Mouse (Mus musculus) intestine, embryonic 15.5 days (tissue): ENCODE results near the gene Ccnb1ip1. TPM values are rescaled to one million over a fixed set of nuclear protein-coding genes. Genes with fewer than 3 reads are reported as not detected.
"Not testable (repeated sequence)": the region's sequence is repeated elsewhere in the genome, so short reads cannot be mapped to it uniquely, and the experiment has no call there.

Experiments
- ATAC-seq: fragments of 200-750 bp; cut with Nextera tagmentation; 2 replicates; pipeline ENCODE4 v1.8.0; 2017; ENCODE audit warnings: moderate TSS enrichment, moderate library complexity
- H3K27ac ChIP-seq: fragments of 300-500 bp; sonication (generic); 2 replicates; pipeline ENCODE4 v1.5.1; 2015; ENCODE audit warnings: mild to moderate bottlenecking, inconsistent platforms
- H3K27me3 ChIP-seq: fragments of 300-500 bp; sonication (generic); replicated peaks from 2 replicates; pipeline ENCODE4 v1.6.1; 2015; ENCODE audit warnings: inconsistent platforms
- H3K36me3 ChIP-seq: fragments of 300-500 bp; sonication (generic); 2 replicates; pipeline ENCODE4 v1.6.1; 2015; ENCODE audit warnings: inconsistent platforms
- H3K4me1 ChIP-seq: fragments of 300-500 bp; sonication (generic); replicated peaks from 2 replicates; pipeline ENCODE4 v1.6.1; 2015; ENCODE audit warnings: inconsistent platforms
- H3K4me2 ChIP-seq: fragments of 300-500 bp; sonication (generic); replicated peaks from 2 replicates; pipeline ENCODE4 v1.6.1; 2015; ENCODE audit warnings: mild to moderate bottlenecking, inconsistent platforms
- H3K4me3 ChIP-seq: fragments of 300-500 bp; sonication (generic); replicated peaks from 2 replicates; pipeline ENCODE4 v1.5.1; 2015; ENCODE audit warnings: inconsistent platforms
- H3K9ac ChIP-seq: fragments of 300-500 bp; sonication (generic); 2 replicates; pipeline ENCODE4 v1.6.1; 2015; ENCODE audit warnings: inconsistent platforms
- H3K9me3 ChIP-seq: fragments of 300-500 bp; sonication (generic); 2 replicates; pipeline ENCODE4 v1.6.1; 2016; ENCODE audit warnings: inconsistent platforms
- WGBS: fragments of 180-500 bp; shearing (Covaris S2); methylation state at CpG from one replicate; pipeline ENCODE4 v1.1.7; 2015; 5-methylcytosine and 5-hydroxymethylcytosine counted together
- polyA plus RNA-seq: library from polyadenylated mRNA; unstranded; fragments of >200 nt; fragmentation: Nextera tagmentation; extraction: Ambion mirVana; gene quantifications from 2 replicates; pipeline ENCODE4 v1.2.1, GENCODE M21; 2015

Ccnb1ip1 gene
- not detected in 2 replicates for polyA plus RNA-seq

GRCm38 (mm10) chr14:50807487-50808072 lies at the start of gene Ccnb1ip1, which contains the start of gene Parp2:
TSS of gene Ccnb1ip1 (minus strand) at chr14:50807732.
TSS of gene Parp2 (plus strand) at chr14:50807841.
- Histone ChIP-seq H3K27ac (peak within 1 kb of the TSS; percentile 92), H3K27me3 (no peaks in the 10 kb centered on the region), H3K9ac (peak within 1 kb of the TSS; percentile 66), H3K4me3 (peak within 1 kb of the TSS; percentile 51), H3K4me2 (peak within 1 kb of the TSS; percentile 63), H3K9me3 (no peaks in the 10 kb centered on the region), H3K4me1 (peaks cover 5% of the 10 kb centered on the region; the same call in 1 of the 2 replicates), H3K36me3 (peaks cover 6% of the 10 kb centered on the region)
- ATAC-seq, result peak; percentile 100
- 0% methylated on average over 42 of the region's 42 CpGs for WGBS

- no peak overlapping the region for H3K27ac ChIP-seq
- no peaks in the 10 kb centered on the region for H3K4me1 ChIP-seq
- H3K4me3 ChIP-seq, result no peak overlapping the region
- 76% methylated on average over 5 of the region's 5 CpGs for whole genome bisulfite sequencing
- H3K36me3 ChIP-seq, result peaks cover 12% of the 10 kb centered on the region; the same call in 1 of the 2 replicates
- no peak overlapping the region for H3K4me2 ChIP-seq
- peak; percentile 73; the same call in 1 of the 2 replicates for ATAC-seq
- H3K9me3 ChIP-seq, result no peaks in the 10 kb centered on the region
- no peak overlapping the region for H3K9ac ChIP-seq
- H3K27me3 ChIP-seq, result no peaks in the 10 kb centered on the region
Measured at GRCm38 (mm10) chr14:50855788-50856187, 48.3 kb upstream of the Ccnb1ip1 start.

- H3K27me3 ChIP-seq, result no peaks in the 10 kb centered on the region
- no peak overlapping the region for H3K9ac ChIP-seq
- no peak overlapping the region for H3K4me3 ChIP-seq
- no peak overlapping the region for H3K4me2 ChIP-seq
- 66% methylated on average over 6 of the region's 6 CpGs for WGBS
- ATAC-seq, result no peak
- no peaks in the 10 kb centered on the region for H3K9me3 ChIP-seq
- no peak overlapping the region for H3K27ac ChIP-seq
- no peaks in the 10 kb centered on the region for H3K36me3 ChIP-seq
- H3K4me1 ChIP-seq, result no peaks in the 10 kb centered on the region
Measured at GRCm38 (mm10) chr14:50837236-50837635, 29.7 kb upstream of the Ccnb1ip1 start.

- no peaks in the 10 kb centered on the region for H3K27me3 ChIP-seq
- no peaks in the 10 kb centered on the region for H3K4me1 ChIP-seq
- no peak overlapping the region for H3K9ac ChIP-seq
- H3K27ac ChIP-seq, result 0 out of 2 replicates have a peak overlapping the region, but pooled peaks have one; percentile 4
- no peaks in the 10 kb centered on the region for H3K36me3 ChIP-seq
- no peaks in the 10 kb centered on the region for H3K9me3 ChIP-seq
- ATAC-seq, result 0 out of 2 replicates have a peak, but pooled peaks have one; percentile 44
- 43% methylated on average over 2 of the region's 2 CpGs for WGBS
- no peak overlapping the region for H3K4me3 ChIP-seq
- 0 out of 2 replicates have a peak overlapping the region, but pooled peaks have one; percentile 22 for H3K4me2 ChIP-seq
Measured at GRCm38 (mm10) chr14:50834435-50834834, 26.9 kb upstream of the Ccnb1ip1 start.

- H3K4me3 ChIP-seq, result no peak overlapping the region
- no peak overlapping the region for H3K4me2 ChIP-seq
- 0 out of 2 replicates have a peak overlapping the region, but pooled peaks have one; percentile 4 for H3K27ac ChIP-seq
- H3K4me1 ChIP-seq, result no peaks in the 10 kb centered on the region
- ATAC-seq, result 0 out of 2 replicates have a peak, but pooled peaks have one; percentile 57
- H3K36me3 ChIP-seq, result no peaks in the 10 kb centered on the region
- no peaks in the 10 kb centered on the region for H3K9me3 ChIP-seq
- 82% methylated on average over 10 of the region's 10 CpGs for WGBS
- H3K9ac ChIP-seq, result no peak overlapping the region
- H3K27me3 ChIP-seq, result no peaks in the 10 kb centered on the region
Measured at GRCm38 (mm10) chr14:50833964-50834363, 26.4 kb upstream of the Ccnb1ip1 start.

- Histone ChIP-seq H3K36me3 (no peaks in the 10 kb centered on the region), H3K4me3 (no peak overlapping the region), H3K4me1 (no peaks in the 10 kb centered on the region), H3K4me2 (no peak overlapping the region), H3K9ac (no peak overlapping the region), H3K9me3 (no peaks in the 10 kb centered on the region), H3K27ac (no peak overlapping the region), H3K27me3 (no peaks in the 10 kb centered on the region)
- ATAC-seq, result no peak
- 71% methylated on average over 3 of the region's 3 CpGs for WGBS
Measured at GRCm38 (mm10) chr14:50829878-50830277, 22.3 kb upstream of the Ccnb1ip1 start.

GRCm38 (mm10) chr14:50826579-50826978 lies 19.0 kb upstream of the Ccnb1ip1 start:
- 87% methylated on average over 4 of the region's 4 CpGs for WGBS

GRCm38 (mm10) chr14:50824219-50824618 lies 16.7 kb upstream of the Ccnb1ip1 start:
- Histone ChIP-seq H3K27me3 (no peaks in the 10 kb centered on the region), H3K4me2 (no peak overlapping the region), H3K27ac (no peak overlapping the region), H3K4me1 (no peaks in the 10 kb centered on the region), H3K9ac (no peak overlapping the region), H3K9me3 (no peaks in the 10 kb centered on the region), H3K36me3 (peaks cover 30% of the 10 kb centered on the region), H3K4me3 (no peak overlapping the region)
- no peak for ATAC-seq
- 87% methylated on average over 9 of the region's 9 CpGs for WGBS

More at GRCm38 (mm10) chr14:50826579-50826978, 19.0 kb upstream of the Ccnb1ip1 start:
- Histone ChIP-seq H3K4me2 (no peak overlapping the region), H3K4me1 (no peaks in the 10 kb centered on the region), H3K4me3 (no peak overlapping the region), H3K9ac (no peak overlapping the region), H3K27me3 (no peaks in the 10 kb centered on the region), H3K27ac (no peak overlapping the region), H3K9me3 (no peaks in the 10 kb centered on the region), H3K36me3 (peaks cover 16% of the 10 kb centered on the region)
- ATAC-seq, result no peak

- H3K4me2 ChIP-seq, result no peak overlapping the region
- H3K4me3 ChIP-seq, result no peak overlapping the region
- H3K27ac ChIP-seq, result no peak overlapping the region
- no peaks in the 10 kb centered on the region for H3K9me3 ChIP-seq
- WGBS, result 81% methylated on average over 2 of the region's 2 CpGs
- H3K36me3 ChIP-seq, result peaks cover 35% of the 10 kb centered on the region
- H3K27me3 ChIP-seq, result no peaks in the 10 kb centered on the region
- ATAC-seq, result no peak
- H3K4me1 ChIP-seq, result no peaks in the 10 kb centered on the region
- H3K9ac ChIP-seq, result no peak overlapping the region
Measured at GRCm38 (mm10) chr14:50823240-50823639, 15.7 kb upstream of the Ccnb1ip1 start.

GRCm38 (mm10) chr14:50813060-50813459 lies 5.5 kb upstream of the Ccnb1ip1 start:
- H3K4me2 ChIP-seq, result no peak overlapping the region
- no peaks in the 10 kb centered on the region for H3K9me3 ChIP-seq
- 78% methylated on average over 2 of the region's 2 CpGs for WGBS
- no peak overlapping the region for H3K4me3 ChIP-seq
- no peak overlapping the region for H3K9ac ChIP-seq
- H3K27me3 ChIP-seq, result no peaks in the 10 kb centered on the region
- peak; percentile 41 for ATAC-seq
- peaks cover 29% of the 10 kb centered on the region for H3K36me3 ChIP-seq
- peaks cover 3% of the 10 kb centered on the region; the same call in 1 of the 2 replicates for H3K4me1 ChIP-seq
- H3K27ac ChIP-seq, result no peak overlapping the region

- not testable (repeated sequence) for H3K27ac ChIP-seq, H3K9me3 ChIP-seq, H3K27me3 ChIP-seq, ATAC-seq, H3K4me3 ChIP-seq, H3K36me3 ChIP-seq, H3K9ac ChIP-seq, H3K4me1 ChIP-seq
- 86% methylated on average over 5 of the region's 5 CpGs for WGBS
- H3K4me2 ChIP-seq, result peak overlapping the region; percentile 38
Measured at GRCm38 (mm10) chr14:50806469-50806868, 1.1 kb downstream of the Ccnb1ip1 start.

- H3K4me1 ChIP-seq, result peaks cover 5% of the 10 kb centered on the region; the same call in 1 of the 2 replicates
- no peaks in the 10 kb centered on the region for H3K27me3 ChIP-seq
- no peak overlapping the region for H3K9ac ChIP-seq
- H3K9me3 ChIP-seq, result no peaks in the 10 kb centered on the region
- WGBS, result 58% methylated on average over 13 of the region's 13 CpGs
- ATAC-seq, result no peak
- H3K4me2 ChIP-seq, result no peak overlapping the region
- H3K4me3 ChIP-seq, result no peak overlapping the region
- no peak overlapping the region for H3K27ac ChIP-seq
- no peaks in the 10 kb centered on the region for H3K36me3 ChIP-seq
Measured at GRCm38 (mm10) chr14:50804683-50805082, 2.8 kb downstream of the Ccnb1ip1 start.
